Mouse (Mus musculus) brain, embryonic 14.5 days (tissue): ENCODE measurements at regions not wholly inside any gene's neighbourhood (a gene's known extent, or its start where the extent isn't known, plus 50 kb on each side); places are given as distances from the start of the nearest gene placed in this dataset.

ENCODE experiments used
- CTCF ChIP-seq: fragments of 200-500 bp; IDR thresholded peaks from 2 replicates; pipeline ENCODE4 v1.5.1; 2012; ENCODE audit warnings: inconsistent platforms, mild to moderate bottlenecking, moderate library complexity, borderline replicate concordance; ENCODE audit not compliant: insufficient read depth, insufficient read length; ENCODE audit errors: extremely low read depth
- POLR2A ChIP-seq: fragments of 200-500 bp; IDR thresholded peaks from 2 replicates; pipeline ENCODE4 v1.6.1; 2012; ENCODE audit warnings: mild to moderate bottlenecking, inconsistent platforms, borderline replicate concordance; ENCODE audit not compliant: poor library complexity, insufficient read depth, insufficient read length, severe bottlenecking; ENCODE audit errors: extremely low read depth

DNA sequence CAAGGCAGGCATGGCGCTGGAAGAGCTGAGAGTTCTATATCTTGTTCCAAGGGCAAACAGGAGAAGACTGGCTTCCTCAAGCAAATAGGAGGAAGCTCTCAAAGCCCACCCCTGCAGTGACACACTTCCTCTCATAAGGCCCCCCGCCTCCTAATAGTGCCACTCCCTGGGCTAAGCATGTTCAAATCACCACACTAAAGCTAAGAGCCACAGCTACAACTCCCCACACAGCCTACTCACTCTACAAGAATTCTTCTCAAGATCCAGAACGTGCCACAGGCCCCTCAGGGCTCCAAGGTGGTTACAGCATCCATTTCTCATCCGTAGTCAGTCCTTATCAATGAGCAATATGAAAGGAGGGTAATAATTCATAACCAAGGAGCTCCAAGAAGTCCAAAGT, 103.4 kb upstream of the Map4k3 start:
- TF ChIP-seq CTCF = no peak
- TF ChIP-seq POLR2A = no peak
